Mouse (Mus musculus) thymus, adult 2 months (tissue): ENCODE measurements around the gene Asns.

ENCODE experiments used
- CTCF ChIP-seq: fragments of 200-500 bp; IDR thresholded peaks from 2 replicates; pipeline ENCODE4 v1.5.1; 2012; ENCODE audit warnings: mild to moderate bottlenecking, control low read depth, low read length, moderate library complexity, borderline replicate concordance; ENCODE audit not compliant: control insufficient read depth, poor library complexity, insufficient read depth; ENCODE audit errors: extremely low read depth
- POLR2A ChIP-seq: fragments of 200-500 bp; IDR thresholded peaks from 2 replicates; pipeline ENCODE4 v1.6.1; 2012; ENCODE audit warnings: mild to moderate bottlenecking, low read length, control low read depth, moderate library complexity; ENCODE audit not compliant: control insufficient read depth, poor library complexity, insufficient read depth; ENCODE audit errors: extremely low read depth

GRCm38 (mm10) chr6:7697077-7697643 lies 4.1 kb upstream of the Asns start:
- TF ChIP-seq CTCF (no peak), POLR2A (no peak)
